Mouse (Mus musculus) liver, postnatal 0 days (tissue): ENCODE results near the gene Bmp7.

Source experiments
- CTCF ChIP-seq: sonication (generic); IDR thresholded peaks from 2 replicates; pipeline ENCODE4 v1.5.1; 2016; ENCODE audit warnings: antibody characterized with exemption, low read depth
- EP300 ChIP-seq: IDR thresholded peaks from 2 replicates; pipeline ENCODE4 v1.6.1; 2016; ENCODE audit warnings: antibody characterized with exemption, low read depth, mild to moderate bottlenecking

DNA sequence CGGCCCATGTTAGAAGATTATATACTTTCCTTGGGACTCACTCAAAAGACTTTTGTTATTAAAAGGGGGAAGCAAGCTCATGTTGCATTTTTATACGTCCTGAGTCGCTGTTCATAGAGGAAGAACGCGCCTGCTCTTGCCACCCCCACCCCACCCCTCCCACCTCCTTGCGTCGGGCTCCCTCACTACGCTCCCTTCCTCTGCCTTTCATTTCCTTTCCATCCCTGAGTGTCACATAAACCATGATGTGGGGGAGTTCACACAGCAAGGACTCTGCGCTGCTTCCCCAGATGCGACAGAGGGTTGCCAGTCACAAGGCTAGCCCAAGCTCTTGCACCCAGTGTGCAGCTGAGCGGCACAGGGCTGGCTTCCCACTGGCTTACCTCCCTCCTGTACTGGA lies 88.3 kb downstream of the Bmp7 start:
- TF ChIP-seq EP300 (no peak), CTCF (no peak)
